Mouse (Mus musculus) myocyte (in vitro differentiated cells): ENCODE measurements at regions not wholly inside any gene's neighbourhood (a gene's known extent, or its start where the extent isn't known, plus 50 kb on each side); places are given as distances from the start of the nearest gene placed in this dataset.

ENCODE experiments used
- H3K27me3 ChIP-seq: one replicate; pipeline ENCODE4 v1.6.1; 2011; ENCODE audit not compliant: control insufficient read depth, insufficient read depth, insufficient read length
- H3K36me3 ChIP-seq: one replicate; pipeline ENCODE4 v1.6.1; 2011; ENCODE audit not compliant: control insufficient read depth, insufficient read depth
- H3K4me2 ChIP-seq: one replicate; pipeline ENCODE4 v1.6.1; 2011; ENCODE audit warnings: low read depth, control low read depth
- H3K4me3 ChIP-seq: one replicate; pipeline ENCODE4 v1.5.1; 2011; ENCODE audit warnings: mild to moderate bottlenecking, control low read depth, moderate library complexity
- H3K79me2 ChIP-seq: one replicate; pipeline ENCODE4 v1.6.1; 2011; ENCODE audit not compliant: control insufficient read depth, insufficient read depth
- H3ac ChIP-seq: one replicate; pipeline ENCODE4 v1.6.1; 2011; ENCODE audit not compliant: control insufficient read depth, insufficient read length
- CEBPB ChIP-seq: IDR thresholded peaks from 2 replicates; pipeline ENCODE4 v1.6.1; 2011; ENCODE audit warnings: mild to moderate bottlenecking, moderate library complexity; ENCODE audit not compliant: poor library complexity, insufficient read depth, severe bottlenecking
- E2F4 ChIP-seq: IDR thresholded peaks from one replicate; pipeline ENCODE4 v1.6.1; 2011; ENCODE audit warnings: mild to moderate bottlenecking, control low read depth, moderate library complexity; ENCODE audit not compliant: insufficient read depth
- MAX ChIP-seq: IDR thresholded peaks from one replicate; pipeline ENCODE4 v1.6.1; 2011; ENCODE audit warnings: low read depth, mild to moderate bottlenecking, control low read depth
- MYOD1 ChIP-seq, 3 experiments: IDR thresholded peaks; one replicate each; pipeline ENCODE4 v1.6.1; 2011; ENCODE audit warnings: control low read depth in 2 of 3, low read depth in 2 of 3, mild to moderate bottlenecking in 2 of 3, moderate library complexity in 1 of 3; ENCODE audit not compliant: insufficient read length in 2 of 3, control insufficient read depth in 1 of 3
- MYOG ChIP-seq, 3 experiments: IDR thresholded peaks; one replicate each; pipeline ENCODE4 v1.6.1; 2011; ENCODE audit warnings: control low read depth in 2 of 3, low read depth in 2 of 3, mild to moderate bottlenecking in 2 of 3; ENCODE audit not compliant: insufficient read length in 2 of 3, control insufficient read depth in 1 of 3, insufficient read depth in 1 of 3
- POLR2A ChIP-seq: IDR thresholded peaks from one replicate; pipeline ENCODE4 v1.6.1; 2011; ENCODE audit warnings: low read depth, mild to moderate bottlenecking, control low read depth, moderate library complexity; ENCODE audit not compliant: insufficient read length
- POLR2AphosphoS2 ChIP-seq: IDR thresholded peaks from one replicate; pipeline ENCODE4 v1.6.1; 2011; ENCODE audit warnings: low read depth, control low read depth; ENCODE audit not compliant: insufficient read length
- REST ChIP-seq: IDR thresholded peaks from one replicate; pipeline ENCODE4 v1.6.1; 2011; ENCODE audit warnings: mild to moderate bottlenecking, control low read depth, moderate library complexity; ENCODE audit not compliant: insufficient read depth, insufficient read length
- SRF ChIP-seq: IDR thresholded peaks from one replicate; pipeline ENCODE4 v1.6.1; 2011; ENCODE audit warnings: low read depth; ENCODE audit not compliant: control insufficient read depth, insufficient read length
- TCF12 ChIP-seq: IDR thresholded peaks from one replicate; pipeline ENCODE4 v1.6.1; 2011; ENCODE audit warnings: mild to moderate bottlenecking, control low read depth; ENCODE audit not compliant: poor library complexity, insufficient read depth, severe bottlenecking
- TCF3 ChIP-seq: IDR thresholded peaks from one replicate; pipeline ENCODE4 v1.6.1; 2011; ENCODE audit warnings: low read depth, control low read depth; ENCODE audit not compliant: insufficient read length
- USF1 ChIP-seq: IDR thresholded peaks from one replicate; pipeline ENCODE4 v1.6.1; 2011; ENCODE audit warnings: low read depth, mild to moderate bottlenecking, control low read depth, moderate library complexity

DNA sequence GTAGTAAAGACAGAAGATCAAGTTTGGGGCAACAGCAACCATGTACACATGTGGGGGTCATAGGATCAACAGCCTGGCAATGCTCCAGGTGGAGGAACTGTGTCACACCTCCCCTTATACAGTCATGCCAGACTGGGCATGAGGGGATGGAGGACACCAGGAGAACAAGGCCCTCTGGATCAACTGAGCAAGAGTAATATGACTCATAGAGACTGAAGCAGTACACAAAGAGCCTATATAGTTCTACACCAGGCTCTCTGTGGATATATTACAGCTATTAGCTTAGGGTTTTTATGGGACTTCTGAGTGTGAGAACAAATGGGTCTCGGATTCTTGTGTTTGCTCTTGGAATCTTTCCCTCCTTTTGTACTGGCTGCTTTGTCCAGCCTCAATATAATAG lies 57.9 kb upstream of the Ifngr1 start:
- no peaks in the 10 kb centered on the region for H3K79me2 ChIP-seq
- no peaks in the 10 kb centered on the region for H3K27me3 ChIP-seq
- H3K36me3 ChIP-seq: no peaks in the 10 kb centered on the region
- H3K4me2 ChIP-seq: no peak overlapping the region
- no peak overlapping the region for H3K4me3 ChIP-seq
- TF ChIP-seq MYOG (IDR thresholded peaks at IDR 0.05; ENCODE audit: control insufficient read depth in 1 of 3, insufficient read depth in 1 of 3, insufficient read length in 2 of 3, low read depth in 2 of 3): no peak
- no peak for TF ChIP-seq E2F4
- no peak for TF ChIP-seq TCF12
- TF ChIP-seq TCF3: no peak
- TF ChIP-seq REST: no peak
- TF ChIP-seq MAX: no peak
- TF ChIP-seq SRF: no peak
- no peak for TF ChIP-seq POLR2A
- no peak for TF ChIP-seq MYOD1 (IDR thresholded peaks at IDR 0.05; ENCODE audit: control insufficient read depth in 1 of 3, insufficient read length in 2 of 3, low read depth in 2 of 3)
- TF ChIP-seq POLR2AphosphoS2: no peak
- no peak for TF ChIP-seq CEBPB
- TF ChIP-seq USF1: no peak
- no peak overlapping the region for H3ac ChIP-seq
